Mouse (Mus musculus): ENCODE results near the gene Fgf22. TPM values are rescaled to one million over a fixed set of nuclear protein-coding genes. Genes with fewer than 3 reads are reported as not detected.
A peak's percentile ranks its signal among the peaks of the same experiment; 100 is the strongest.
"Not testable (repeated sequence)": the region's sequence is repeated elsewhere in the genome, so short reads cannot be mapped to it uniquely, and the experiment has no call there.

The Fgf22 gene
- total RNA-seq, 2 experiments from 2014 or later = not detected

- DNase-seq (ENCODE audit: low spot score in 2 of 2) = peak in 1 of 2 experiments; percentile 24
Observed at GRCm38 (mm10) chr10:79729357-79729965, 25.4 kb upstream of the Fgf22 start.

- no peak for DNase-seq (ENCODE audit: low spot score in 2 of 2)
Observed at GRCm38 (mm10) chr10:79732500-79732899, 22.4 kb upstream of the Fgf22 start.

- no peak for DNase-seq (ENCODE audit: low spot score in 2 of 2)
Observed at GRCm38 (mm10) chr10:79733847-79734246, 21.0 kb upstream of the Fgf22 start.

GRCm38 (mm10) chr10:79735361-79735760 lies 19.5 kb upstream of the Fgf22 start:
- no peak for DNase-seq (ENCODE audit: low spot score in 2 of 2)

GRCm38 (mm10) chr10:79736706-79737105 lies 18.2 kb upstream of the Fgf22 start:
- DNase-seq (ENCODE audit: low spot score in 2 of 2) = no peak

GRCm38 (mm10) chr10:79738259-79738658 lies 16.6 kb upstream of the Fgf22 start:
- DNase-seq (ENCODE audit: low spot score in 2 of 2) = no peak

GRCm38 (mm10) chr10:79739234-79739633 lies 15.6 kb upstream of the Fgf22 start:
- DNase-seq (ENCODE audit: low spot score in 2 of 2) = no peak

- no peak for DNase-seq (ENCODE audit: low spot score in 2 of 2)
Observed at GRCm38 (mm10) chr10:79740863-79741262, 14.0 kb upstream of the Fgf22 start.

GRCm38 (mm10) chr10:79743161-79743560 lies 11.7 kb upstream of the Fgf22 start:
- no peak for DNase-seq (ENCODE audit: low spot score in 2 of 2)

- no peak for DNase-seq (ENCODE audit: low spot score in 2 of 2)
Observed at GRCm38 (mm10) chr10:79743650-79744365, 11.1 kb upstream of the Fgf22 start.

GRCm38 (mm10) chr10:79745411-79745810 lies 9.5 kb upstream of the Fgf22 start:
- no peak for DNase-seq (ENCODE audit: low spot score in 2 of 2)

- peak; percentile 91 to 95 for DNase-seq (ENCODE audit: low spot score in 2 of 2)
Observed at GRCm38 (mm10) chr10:79745898-79746773, 8.7 kb upstream of the Fgf22 start, which contains the start of gene Polrmt. Gene Polrmt, minus strand, starts transcription at chr10:79746581.

- no peak for DNase-seq (ENCODE audit: low spot score in 2 of 2)
Observed at GRCm38 (mm10) chr10:79746774-79747151, 8.1 kb upstream of the Fgf22 start.

- DNase-seq (ENCODE audit: low spot score in 2 of 2) = no peak
Observed at GRCm38 (mm10) chr10:79748496-79748895, 6.4 kb upstream of the Fgf22 start.

- DNase-seq (ENCODE audit: low spot score in 2 of 2) = no peak
Observed at GRCm38 (mm10) chr10:79755854-79756253, 978 bp downstream of the Fgf22 start.

- no peak for DNase-seq (ENCODE audit: low spot score in 2 of 2)
Observed at GRCm38 (mm10) chr10:79756660-79757059, 1.8 kb downstream of the Fgf22 start.

GRCm38 (mm10) chr10:79759675-79760074 lies 4.8 kb downstream of the Fgf22 start:
- DNase-seq (ENCODE audit: low spot score in 2 of 2) = not testable (repeated sequence)

- DNase-seq (ENCODE audit: low spot score in 2 of 2) = no peak
Observed at GRCm38 (mm10) chr10:79760603-79761143, 5.8 kb downstream of the Fgf22 start.

- no peak for DNase-seq (ENCODE audit: low spot score in 2 of 2)
Observed at GRCm38 (mm10) chr10:79762875-79763274, 8.0 kb downstream of the Fgf22 start.

- DNase-seq (ENCODE audit: low spot score in 2 of 2) = no peak
Observed at GRCm38 (mm10) chr10:79764234-79764633, 9.4 kb downstream of the Fgf22 start.

- DNase-seq (ENCODE audit: low spot score in 2 of 2) = no peak
Observed at GRCm38 (mm10) chr10:79765228-79765745, 10.4 kb downstream of the Fgf22 start.
